Mouse (Mus musculus) lung, adult 18-20 months (tissue): ENCODE data around the gene Zfp94.
A peak's percentile ranks its signal among the peaks of the same experiment; 100 is the strongest.

Experiments used
- DNase-seq, 2 experiments: peaks; one replicate each; pipeline ENCODE4 v3.0.0; 2022; ENCODE audit warnings: mixed read lengths in 2 of 2

The Zfp94 gene

GRCm38 (mm10) chr7:24271191-24271590, 45.3 kb downstream of the Zfp94 start:
- DNase-seq = no peak

- peak; percentile 80 to 87 for DNase-seq
These were observed 46.2 kb downstream of the Zfp94 start, which contains the start of gene Zfp93 for GRCm38 (mm10) chr7:24270288-24270672. Zfp93 (plus strand) TSS chr7:24270420.

GRCm38 (mm10) chr7:24269667-24270287, 46.7 kb downstream of the Zfp94 start:
- no peak for DNase-seq

GRCm38 (mm10) chr7:24269256-24269655, 47.2 kb downstream of the Zfp94 start:
- no peak for DNase-seq

GRCm38 (mm10) chr7:24268176-24269155, 48.0 kb downstream of the Zfp94 start:
- DNase-seq = no peak

- DNase-seq = no peak
These were observed 56.5 kb downstream of the Zfp94 start for GRCm38 (mm10) chr7:24260000-24260312.

- no peak for DNase-seq
These were observed 57.0 kb downstream of the Zfp94 start for GRCm38 (mm10) chr7:24259306-24259999.

- DNase-seq = peak; percentile 87 to 89
These were observed 61.6 kb downstream of the Zfp94 start, which contains the start of gene Zfp108 for GRCm38 (mm10) chr7:24254633-24255474. Zfp108 (plus strand) TSS chr7:24254794.

- DNase-seq = no peak
These were observed 62.5 kb downstream of the Zfp94 start for GRCm38 (mm10) chr7:24253779-24254615.
